Mouse (Mus musculus) frontal cortex, postnatal 25 days (tissue): ENCODE data around the gene Epn1.
"Not testable (repeated sequence)": the region's sequence is repeated elsewhere in the genome, so short reads cannot be mapped to it uniquely, and the experiment has no call there.

ENCODE experiments used
- DNase-seq, 2 experiments: peaks; one replicate each; pipeline ENCODE4 v3.0.0; 2022; ENCODE audit warnings: low spot score in 2 of 2

Epn1 gene

DNA sequence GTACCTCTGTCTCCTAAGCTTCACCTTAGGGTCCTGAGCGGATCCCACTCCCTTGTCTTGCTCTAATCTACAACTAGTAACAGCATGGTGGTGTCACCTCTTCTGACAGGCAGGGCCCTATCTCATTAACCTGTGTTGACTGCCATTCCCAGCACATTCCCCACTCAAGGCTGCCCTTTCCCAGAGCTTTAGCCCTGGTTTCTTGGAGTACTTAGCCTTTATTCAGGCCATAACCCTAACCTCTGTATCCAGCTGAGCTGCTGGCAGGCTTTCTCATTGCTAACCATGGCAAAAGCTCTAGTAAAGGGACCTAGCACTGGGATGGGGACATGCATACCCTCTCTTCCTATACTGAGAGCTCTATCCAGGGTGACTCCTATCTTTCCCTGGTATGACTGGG lies 21.4 kb upstream of the Epn1 start:
- no peak for DNase-seq

DNA sequence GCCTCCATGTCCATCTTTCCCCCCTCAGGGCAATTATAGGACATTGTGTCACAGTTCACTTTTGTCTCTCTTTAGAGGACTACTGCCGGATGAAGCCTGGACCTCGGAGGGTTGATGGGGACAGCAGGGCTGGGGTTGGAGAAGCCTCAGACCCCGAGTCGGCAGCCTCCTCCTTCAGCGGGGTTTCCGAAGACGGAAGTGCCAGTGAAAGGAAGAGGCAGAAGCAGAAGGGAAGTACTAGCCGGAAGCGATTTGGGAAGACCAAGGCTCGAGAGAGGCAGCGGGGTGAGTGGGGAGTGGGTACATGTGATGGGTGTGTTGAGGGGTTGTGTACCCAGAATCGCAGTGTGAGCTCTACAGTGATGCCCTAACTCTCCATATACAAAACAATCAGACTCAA lies 20.6 kb upstream of the Epn1 start:
- no peak for DNase-seq

GRCm38 (mm10) chr7:5060239-5060731 lies 19.8 kb upstream of the Epn1 start:
- DNase-seq = peak; percentile 59 to 64

GRCm38 (mm10) chr7:5060944-5061773 lies 18.9 kb upstream of the Epn1 start:
- DNase-seq = peak; percentile 99 to 100

DNA sequence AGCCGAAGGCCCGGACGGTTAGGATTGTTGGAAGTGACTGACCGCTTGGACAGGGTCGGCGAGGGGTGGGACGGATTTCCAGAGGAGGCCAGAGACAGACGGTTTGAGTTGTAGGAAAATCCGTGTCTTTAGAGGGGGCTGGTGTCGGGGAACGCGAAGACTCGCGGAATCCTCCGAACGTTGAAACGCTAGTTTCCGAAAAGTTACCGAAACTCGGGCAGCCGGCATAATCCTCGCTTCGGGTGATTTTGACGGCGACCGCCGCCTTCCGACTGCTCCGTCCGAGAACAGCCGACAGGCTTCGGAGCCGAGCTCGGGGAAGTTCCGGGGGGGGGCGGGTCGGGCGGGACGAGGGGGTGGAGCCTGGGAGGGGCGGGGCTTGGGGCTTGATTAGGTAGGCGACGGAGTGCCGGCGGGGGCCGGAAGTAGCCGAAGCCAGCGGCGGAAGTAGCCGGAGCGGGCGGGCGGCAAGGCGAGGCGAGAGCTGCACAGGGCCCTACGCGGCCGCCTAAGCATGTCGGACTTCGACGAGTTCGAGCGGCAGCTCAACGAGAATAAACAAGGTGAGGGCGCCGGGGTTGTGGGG lies 18.2 kb upstream of the Epn1 start, which contains the start of gene U2af2:
U2af2 (plus strand) TSS at position 370 of the 586 bp plus-strand sequence.
- peak; percentile 81 to 84 for DNase-seq

- peak in 1 of 2 experiments; percentile 50 for DNase-seq
Observed at GRCm38 (mm10) chr7:5062360-5063001, 17.6 kb upstream of the Epn1 start.

DNA sequence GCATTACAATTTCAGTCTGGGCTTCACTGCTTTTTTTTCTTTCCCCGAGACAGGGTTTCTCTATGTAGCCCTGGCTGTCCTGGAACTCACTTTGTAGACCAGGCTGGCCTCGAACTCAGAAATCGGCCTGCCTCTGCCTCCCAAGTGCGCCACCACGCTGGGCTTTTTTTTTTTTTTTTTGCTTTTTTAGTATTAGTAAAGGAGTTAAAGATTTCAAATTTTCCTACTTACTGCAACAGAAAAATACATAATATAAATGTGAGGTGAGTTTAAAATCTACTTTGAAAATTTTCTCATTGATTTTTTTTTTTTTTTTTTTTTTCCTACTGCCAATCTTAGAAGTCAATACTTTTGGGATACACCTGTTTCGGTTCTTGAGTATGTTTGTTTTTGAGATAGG lies 15.1 kb upstream of the Epn1 start:
- DNase-seq = no peak

- DNase-seq = no peak
Observed at GRCm38 (mm10) chr7:5073586-5073985, 6.4 kb upstream of the Epn1 start.

GRCm38 (mm10) chr7:5074984-5075383 lies 5.1 kb upstream of the Epn1 start:
- no peak for DNase-seq

GRCm38 (mm10) chr7:5076931-5077330 lies 3.1 kb upstream of the Epn1 start:
- DNase-seq = no peak

DNA sequence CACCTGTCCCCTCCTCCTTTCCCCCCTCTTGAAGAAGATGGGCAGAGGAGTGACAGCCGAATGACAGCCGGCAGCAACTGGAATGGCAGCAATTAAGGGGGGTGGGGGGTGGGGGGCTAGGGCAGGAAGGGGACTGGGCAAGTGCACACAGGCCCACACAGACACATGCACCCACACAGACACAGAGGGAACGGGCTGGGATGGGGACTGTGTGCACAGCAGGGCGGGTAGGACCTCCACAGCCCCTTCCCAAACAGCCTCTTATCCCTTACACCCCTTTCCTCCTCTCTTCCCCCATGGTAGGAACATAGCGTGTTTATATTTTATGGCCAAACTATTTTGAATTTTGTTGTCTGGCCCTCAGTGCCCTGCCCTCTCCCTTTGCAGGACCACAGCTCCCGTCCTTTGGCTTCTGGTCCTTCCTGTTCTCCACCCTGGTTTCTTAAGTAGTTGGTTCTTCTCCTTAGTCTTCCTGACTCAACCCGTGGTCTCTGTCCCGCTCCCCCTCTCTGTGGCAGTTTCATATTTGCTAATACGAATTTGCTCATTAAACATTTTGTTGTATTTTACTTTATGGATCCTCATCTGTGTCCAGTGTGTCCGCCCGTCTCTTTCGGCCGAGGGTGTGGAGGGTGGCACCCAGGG lies 548 bp upstream of the Epn1 start:
- DNase-seq = not testable (repeated sequence)

DNA sequence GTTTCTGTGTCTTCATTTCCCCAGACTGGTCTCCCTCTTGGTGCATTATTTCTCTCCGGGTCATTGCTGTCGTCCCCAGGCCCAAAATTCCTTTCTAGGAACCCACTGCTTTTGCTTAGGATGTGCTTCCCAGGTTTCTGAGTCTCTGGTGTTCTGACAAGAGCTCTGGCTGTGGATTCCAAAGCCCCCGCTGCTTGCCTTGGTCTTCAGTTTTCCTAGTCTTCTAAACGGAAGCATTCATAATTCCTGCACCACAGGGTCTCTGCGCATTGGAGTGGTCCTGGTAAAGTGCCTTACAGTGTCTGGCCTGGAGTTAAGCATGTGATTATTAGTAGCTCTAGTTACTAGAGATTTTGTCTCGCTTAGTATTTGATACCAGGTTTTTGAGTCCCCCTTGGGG lies 780 bp downstream of the Epn1 start:
- DNase-seq = no peak

DNA sequence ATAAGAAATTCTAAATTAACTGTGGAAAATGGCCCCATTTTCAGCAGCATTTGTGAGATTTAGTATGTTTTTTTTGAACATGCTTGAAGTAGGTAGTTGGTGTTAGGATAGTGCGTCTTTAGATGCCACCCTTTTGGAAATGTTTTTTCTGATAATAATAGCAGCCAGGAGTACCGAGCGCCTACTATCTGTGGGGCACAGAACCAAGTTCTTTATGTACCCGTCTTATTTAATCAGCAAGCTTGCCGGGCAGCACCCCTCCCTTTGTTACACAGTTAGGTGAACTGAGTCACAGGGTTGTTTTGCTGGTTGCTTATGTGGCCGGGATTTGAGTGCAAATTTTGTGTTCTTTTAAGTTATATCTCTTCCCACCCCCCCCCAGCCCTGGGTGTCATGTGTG lies 1.2 kb downstream of the Epn1 start:
- DNase-seq = no peak

DNA sequence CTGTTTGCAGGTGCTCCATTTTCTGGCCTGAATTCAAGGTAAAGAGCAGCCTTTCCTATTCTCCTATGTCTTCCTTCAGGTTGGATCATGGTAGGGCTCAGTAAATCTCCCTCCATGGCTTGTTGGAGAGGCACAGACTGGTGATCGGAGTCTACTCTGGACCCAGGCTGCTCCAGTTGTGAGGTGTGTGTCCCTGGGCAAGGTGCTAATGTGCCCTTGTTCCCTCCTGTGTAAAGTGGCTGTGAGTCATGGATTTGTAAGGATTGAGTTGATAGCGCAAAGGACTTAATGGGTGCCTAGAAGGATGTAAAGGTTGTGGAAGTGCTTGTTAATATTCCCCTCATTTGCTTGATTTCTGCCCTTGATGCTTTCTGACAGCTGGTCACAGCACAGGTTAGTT lies 1.9 kb downstream of the Epn1 start:
- no peak for DNase-seq

DNA sequence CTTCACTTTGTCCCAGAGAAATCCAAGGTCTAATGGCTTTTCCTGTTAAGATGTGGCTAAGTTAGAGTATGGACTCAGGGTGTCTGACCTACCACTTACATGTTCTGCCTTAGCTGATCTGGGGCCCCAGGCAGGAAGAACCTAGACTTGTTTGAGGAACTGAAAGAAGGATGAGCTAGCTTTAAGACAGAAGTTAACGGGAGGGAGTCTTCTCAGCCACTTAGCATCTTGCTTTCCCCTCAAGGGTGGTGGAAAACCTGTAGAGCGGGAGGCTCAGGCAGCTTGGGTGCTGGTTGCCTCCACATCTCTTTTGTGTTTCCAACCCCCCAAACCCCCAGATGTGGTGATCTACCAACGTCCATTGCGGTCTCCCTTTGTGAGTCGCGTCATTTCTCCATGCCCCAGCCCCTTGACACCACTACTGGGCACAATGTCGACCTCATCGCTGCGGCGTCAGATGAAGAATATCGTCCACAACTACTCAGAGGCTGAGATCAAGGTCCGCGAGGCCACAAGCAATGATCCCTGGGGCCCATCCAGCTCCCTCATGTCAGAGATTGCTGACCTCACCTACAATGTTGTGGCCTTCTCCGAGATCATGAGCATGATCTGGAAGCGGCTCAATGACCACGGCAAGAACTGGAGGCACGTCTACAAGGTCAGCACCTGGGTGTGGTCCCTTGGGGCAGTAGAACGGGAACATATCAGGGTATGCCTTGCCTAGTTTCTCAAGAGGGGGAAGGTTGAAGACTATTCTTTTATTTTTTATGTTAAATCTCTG lies 3.5 kb downstream of the Epn1 start:
- no peak for DNase-seq

GRCm38 (mm10) chr7:5085512-5085911 lies 5.5 kb downstream of the Epn1 start:
- no peak for DNase-seq

DNA sequence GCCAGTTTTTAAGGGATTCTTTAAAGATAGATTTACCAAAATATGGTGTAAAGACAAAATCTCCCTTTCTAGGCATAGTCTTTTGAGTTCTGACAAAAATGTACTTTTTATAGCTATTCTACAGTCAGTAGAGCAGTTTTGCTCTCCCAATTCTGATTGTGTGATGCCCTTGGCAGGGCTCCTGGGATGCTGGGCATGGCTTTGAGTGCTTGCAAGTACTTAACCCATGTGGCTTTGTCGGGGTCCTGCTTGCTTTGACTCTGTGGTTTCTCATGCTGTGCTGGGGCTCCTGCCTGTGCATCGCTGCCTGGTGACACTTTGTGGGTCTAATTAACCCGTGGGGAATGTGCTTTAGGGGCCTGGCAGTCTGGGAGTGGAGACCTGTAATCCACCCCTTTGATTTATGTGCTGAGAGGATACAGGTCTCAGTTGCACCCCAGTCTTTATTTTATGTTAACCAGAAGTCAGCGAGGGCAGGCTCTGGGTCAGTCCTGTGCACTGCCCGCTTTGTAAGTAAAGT lies 6.9 kb downstream of the Epn1 start:
- no peak for DNase-seq

GRCm38 (mm10) chr7:5087886-5088285 lies 7.9 kb downstream of the Epn1 start:
- no peak for DNase-seq

GRCm38 (mm10) chr7:5089853-5090252 lies 9.8 kb downstream of the Epn1 start:
- DNase-seq = no peak

DNA sequence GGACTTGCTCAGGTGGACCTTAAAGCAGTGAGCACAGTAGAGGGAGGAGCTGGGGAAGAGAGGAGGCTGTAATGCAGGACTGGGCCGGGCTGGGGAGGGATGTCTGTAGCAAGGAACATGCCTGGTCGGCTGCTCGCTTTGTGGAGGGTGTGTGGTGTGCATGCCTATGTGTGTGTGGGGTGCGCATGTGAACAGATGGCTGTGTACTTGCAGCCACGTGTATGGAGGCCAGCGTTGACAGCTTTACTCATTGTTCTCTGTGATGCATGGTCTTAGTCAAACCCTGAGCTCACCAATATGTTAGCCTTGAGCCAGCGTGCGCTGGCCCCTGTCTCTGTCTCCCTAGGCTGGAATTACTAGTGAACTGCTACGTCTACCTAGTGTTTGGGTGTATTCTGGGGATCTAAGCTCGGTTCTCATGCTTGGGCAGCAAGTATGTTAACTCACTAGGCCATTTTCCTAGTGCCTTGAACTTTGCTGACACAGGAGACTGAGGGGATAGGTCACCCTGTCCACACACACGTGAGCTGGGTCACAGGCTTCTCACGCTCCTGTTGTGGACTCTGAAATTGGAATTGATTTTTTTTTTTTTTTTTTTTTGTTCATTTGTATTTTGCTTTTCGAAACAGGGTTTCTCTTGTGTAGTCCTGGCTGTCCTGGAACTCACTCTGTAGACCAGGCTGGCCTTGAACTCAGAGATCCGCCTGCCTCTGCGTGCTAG lies 11.1 kb downstream of the Epn1 start:
- DNase-seq = no peak

DNA sequence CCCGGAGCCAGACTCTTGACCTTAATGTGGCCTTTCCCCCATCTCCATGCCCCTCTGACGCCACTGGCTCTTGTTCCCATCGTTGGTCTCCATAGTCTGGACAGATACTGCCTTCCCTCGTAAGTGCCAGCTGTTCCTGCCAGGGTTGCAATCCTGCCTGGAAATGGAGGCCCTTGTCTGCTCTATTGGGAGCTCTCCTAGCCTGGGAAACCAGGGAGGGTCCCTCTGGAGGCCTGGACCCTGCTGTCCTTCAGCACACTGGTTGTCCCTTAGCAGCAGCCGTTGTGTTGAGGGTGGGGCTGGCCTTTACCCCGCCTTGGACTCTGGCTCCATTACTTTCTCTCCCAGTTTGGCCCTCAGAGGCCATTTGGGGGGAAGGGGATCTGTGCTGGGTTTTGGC lies 12.3 kb downstream of the Epn1 start:
- DNase-seq = no peak
